Mouse (Mus musculus) cerebellum, adult 18-20 months (tissue): ENCODE measurements around the gene Gm13889.

Experiments used
- DNase-seq, 2 experiments: peaks; one replicate each; pipeline ENCODE4 v3.0.0; 2021

Gm13889 gene

GRCm38 (mm10) chr2:93957785-93958175 lies 779 bp upstream of the Gm13889 start:
- DNase-seq = no peak

- peak; percentile 64 to 74 for DNase-seq
Observed at GRCm38 (mm10) chr2:93956331-93956801, 635 bp downstream of the Gm13889 start.

- DNase-seq = no peak
Observed at GRCm38 (mm10) chr2:93955886-93956285, 1.1 kb downstream of the Gm13889 start.

DNA sequence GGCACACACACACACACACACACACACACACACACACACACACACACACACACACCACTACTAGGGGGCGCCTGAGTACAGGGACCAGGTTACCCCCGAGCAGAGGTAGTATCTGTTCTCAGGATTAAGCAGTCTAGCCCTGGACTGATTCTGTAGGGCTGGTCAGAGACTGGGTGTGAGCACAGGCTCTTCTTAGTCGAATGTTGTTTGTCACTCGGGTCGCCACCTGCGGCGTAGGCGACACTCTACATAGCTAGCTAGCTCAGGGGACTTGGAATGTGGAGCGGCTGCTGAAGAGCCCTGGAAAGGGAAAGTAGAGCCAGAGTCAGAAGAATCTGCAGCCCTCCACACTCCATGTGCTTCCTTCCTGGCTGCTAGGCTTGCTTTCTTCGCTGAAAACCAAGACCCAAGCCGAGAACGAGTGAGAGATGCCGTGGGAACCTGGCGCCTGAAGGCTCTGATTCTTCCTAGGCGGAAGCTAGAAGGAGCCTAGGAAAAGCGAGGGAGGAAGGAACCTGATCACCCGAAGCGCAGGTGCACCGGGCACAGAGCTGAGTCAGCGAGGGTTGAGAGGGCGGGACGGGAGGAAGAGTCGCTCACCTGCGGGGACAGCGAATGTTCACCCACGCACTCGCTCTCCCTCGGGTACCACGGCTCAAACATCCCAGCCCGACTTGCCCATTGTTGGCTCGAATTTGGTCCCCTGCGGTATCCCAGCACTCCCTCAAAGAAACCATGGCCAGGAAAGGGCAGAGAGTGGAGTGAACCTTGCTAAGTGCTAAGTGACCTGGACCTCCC lies 2.0 kb downstream of the Gm13889 start:
- DNase-seq = peak; percentile 66 to 69

DNA sequence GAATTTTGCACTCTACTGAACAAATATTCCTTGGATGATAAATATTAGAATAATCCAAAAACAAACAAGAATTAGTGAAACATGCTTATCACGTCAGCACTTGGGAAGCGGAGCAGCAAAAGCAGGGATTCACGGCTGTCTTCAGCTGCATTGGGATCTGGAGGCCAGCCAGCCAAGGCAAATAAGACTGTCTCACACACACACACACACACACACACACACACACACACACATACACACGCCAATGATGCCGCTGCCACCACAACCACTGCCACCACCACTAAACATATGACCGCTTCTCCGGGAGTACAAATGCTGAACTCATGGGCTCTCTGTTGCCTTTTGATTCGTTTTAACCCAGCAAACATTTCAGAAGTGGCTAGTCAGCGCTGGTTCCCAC lies 3.3 kb downstream of the Gm13889 start:
- no peak for DNase-seq

- DNase-seq = no peak
Observed at GRCm38 (mm10) chr2:93946976-93947375, 10.0 kb downstream of the Gm13889 start.

- no peak for DNase-seq
Observed at GRCm38 (mm10) chr2:93944855-93945254, 12.1 kb downstream of the Gm13889 start.

DNA sequence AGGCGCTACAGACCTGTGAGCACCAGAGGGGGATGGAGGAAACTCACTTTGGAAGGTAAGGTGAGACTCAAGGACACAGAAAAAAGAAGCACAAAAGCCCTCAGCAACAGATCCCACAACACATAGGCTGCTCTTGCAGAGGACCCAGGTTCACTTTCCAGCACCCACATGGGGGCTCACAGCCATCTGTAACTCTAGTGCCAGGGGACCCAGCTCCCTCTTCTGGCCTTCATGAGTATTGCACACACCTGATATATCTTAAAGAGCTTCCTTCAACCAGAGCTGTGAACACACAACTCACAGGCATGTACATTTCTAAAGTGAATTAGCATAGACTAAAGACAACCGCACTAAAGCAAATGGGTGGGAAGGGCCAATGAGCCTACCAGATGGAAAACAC lies 12.9 kb downstream of the Gm13889 start:
- DNase-seq = no peak

- no peak for DNase-seq
Observed at GRCm38 (mm10) chr2:93941670-93942069, 15.3 kb downstream of the Gm13889 start.

DNA sequence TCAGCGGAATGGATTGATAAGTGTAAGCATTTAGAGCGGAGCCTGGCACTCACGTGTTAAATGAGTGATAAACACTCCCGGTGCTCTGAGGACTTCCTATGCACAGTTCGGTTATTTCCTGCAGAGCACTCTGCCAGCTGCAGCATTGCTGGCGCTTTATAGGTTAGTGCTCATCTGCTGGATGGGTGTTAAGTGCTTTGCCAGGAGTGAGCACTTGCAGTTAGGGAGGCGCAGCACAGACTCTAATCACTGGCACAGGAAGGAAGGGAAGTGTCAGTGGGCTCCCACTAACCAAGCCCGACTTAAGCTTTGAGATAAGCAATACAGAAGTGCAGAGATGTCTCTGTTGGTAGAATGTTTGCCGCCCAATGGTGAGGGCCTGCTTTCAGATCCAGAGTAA lies 18.5 kb downstream of the Gm13889 start:
- DNase-seq = no peak

DNA sequence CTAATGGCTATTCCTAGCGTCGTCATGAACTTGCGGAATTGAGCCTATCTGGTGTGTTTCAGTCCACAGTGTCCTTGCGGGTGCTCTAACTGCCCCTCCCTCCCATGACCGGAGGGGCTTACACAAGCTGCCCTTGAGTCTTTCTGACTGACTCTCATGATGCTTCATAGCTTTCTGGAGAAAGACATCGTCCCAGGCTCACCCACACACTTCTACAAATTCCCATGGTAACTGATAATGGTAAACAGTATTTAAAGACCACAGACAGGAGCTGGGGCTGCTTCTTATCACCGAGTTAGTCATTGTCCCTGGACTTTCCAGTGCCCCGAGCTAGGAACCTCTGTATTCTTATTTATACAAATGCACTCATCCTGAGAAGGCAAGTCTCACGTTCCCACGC lies 28.1 kb downstream of the Gm13889 start:
- no peak for DNase-seq

DNA sequence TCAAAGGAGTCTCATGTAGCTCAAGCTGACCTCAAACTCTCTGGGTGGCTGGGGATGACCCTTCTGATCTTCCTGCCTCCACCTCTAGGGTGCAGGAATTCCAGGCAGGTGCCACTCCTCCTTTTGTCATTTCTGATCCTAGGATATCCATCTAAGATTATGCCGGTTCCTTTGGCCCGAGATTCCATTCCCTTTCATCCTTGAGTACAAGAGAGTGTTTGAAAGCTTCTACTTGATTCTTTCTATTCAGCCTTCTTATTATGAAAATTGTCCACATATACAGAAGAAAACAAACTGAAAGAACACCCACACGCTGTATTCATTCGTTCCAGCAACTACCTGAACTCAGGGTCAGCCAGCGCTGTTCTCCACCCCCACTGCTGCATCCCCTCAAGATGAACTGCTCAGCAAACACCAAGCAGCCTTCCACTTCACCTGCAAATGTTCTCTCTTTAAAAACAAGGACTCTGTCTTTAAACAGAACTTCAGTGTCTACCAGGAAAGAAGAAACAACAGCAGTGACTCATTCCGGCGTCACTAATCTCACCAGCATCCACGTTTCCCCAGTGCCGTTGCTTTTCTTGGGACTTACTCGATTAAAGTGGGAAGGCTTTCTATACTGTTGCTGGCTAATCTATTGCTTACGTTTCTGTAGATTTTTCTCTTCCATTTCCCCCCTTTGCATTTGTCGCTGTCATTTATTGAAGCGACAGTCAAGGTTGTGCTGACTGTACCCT lies 29.1 kb downstream of the Gm13889 start:
- no peak for DNase-seq

DNA sequence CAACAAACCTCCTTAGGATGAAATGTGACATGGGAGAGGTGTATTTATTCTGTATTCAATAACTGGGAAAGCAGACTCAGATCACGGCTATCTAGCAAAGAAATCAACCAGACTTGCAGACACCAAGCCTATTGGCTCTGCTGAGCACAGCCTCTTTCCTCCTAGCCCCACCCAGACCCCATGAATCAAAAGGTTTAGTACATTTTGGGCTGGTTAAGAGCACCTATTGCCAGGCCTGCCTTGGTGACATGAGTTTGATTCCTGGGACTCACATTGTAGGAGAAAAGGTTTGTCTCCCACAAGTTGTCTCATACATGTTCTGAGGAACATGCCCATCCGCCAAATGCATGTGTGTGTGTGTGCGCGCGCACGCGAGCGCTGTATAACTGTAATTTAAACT lies 30.9 kb downstream of the Gm13889 start:
- no peak for DNase-seq

- no peak for DNase-seq
Observed at GRCm38 (mm10) chr2:93919093-93919492, 37.9 kb downstream of the Gm13889 start.

DNA sequence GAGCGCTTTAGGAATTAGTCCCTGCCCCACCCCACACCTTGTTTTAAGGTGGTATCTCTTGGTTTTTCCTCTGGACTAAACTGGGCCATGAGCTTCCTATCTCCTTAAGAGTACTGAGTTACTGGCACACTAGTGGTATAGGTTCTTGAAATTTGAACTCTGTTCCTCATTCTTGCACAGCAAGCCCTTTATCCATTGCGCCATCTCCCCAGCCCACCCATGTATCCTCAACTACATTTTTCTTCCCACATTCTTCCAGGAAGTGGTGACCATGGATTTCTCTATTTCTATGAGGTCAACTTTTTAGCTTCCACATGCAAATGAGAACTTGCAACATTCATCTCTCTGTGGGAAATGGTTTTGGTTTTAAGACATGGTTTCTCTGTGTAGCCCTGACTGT lies 43.4 kb downstream of the Gm13889 start:
- no peak for DNase-seq

DNA sequence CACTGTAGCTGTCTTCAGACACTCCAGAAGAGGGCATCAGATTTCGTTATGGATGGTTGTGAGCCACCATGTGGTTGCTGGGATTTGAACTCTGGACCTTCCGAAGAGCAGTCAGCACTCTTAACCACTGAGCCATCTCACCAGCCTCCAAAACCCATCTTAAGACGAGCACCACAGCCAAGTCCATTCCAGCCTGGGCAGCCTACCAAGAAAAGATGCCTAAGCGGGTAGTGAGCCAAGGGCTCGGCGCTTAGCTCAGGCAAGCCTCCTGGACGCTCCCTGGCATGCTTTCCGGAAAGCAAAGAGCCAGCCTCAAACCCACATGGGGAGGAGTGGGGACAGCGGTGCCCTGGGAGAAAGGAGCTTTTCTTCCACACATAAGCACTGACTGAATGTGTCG lies 45.1 kb downstream of the Gm13889 start:
- peak; percentile 64 to 69 for DNase-seq

GRCm38 (mm10) chr2:93909716-93910115 lies 47.3 kb downstream of the Gm13889 start:
- DNase-seq = no peak

DNA sequence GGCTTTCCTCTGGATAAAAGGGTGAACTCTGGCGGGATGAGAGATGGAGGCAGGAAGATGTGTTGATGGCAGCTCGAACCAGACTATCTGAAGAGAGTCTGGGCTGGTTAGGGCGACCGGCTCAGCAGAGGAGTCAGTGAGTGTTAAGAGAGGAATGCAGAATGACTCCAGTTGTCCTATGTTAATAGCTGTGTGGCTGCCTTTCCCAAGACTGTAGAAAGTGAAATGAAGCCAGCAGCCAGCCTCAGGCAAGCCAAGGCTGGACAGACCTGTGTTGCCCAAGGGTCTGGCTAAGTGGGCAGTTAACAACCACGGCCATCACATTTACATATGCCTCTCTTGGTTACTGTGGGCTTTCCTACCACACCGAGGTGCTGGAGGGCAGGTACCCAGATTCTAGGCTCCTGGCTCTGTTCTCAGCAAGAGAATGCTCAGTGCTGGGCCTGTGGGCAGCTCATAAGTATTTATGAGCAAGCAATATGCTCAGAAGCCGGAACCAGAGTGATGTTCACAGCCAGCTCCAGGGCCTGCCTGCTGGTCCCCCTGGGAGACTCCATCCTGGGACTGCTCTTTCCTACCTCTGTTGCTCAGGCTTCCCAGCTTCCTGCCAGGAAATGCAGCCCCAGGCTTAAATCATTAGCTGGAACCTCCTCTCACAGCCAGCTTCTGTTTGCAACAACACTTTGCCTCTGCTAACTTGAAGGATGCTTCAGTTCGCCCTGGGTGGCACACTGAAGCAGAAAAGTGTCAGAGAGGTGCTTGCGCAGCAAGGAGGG lies 49.3 kb downstream of the Gm13889 start:
- no peak for DNase-seq

- DNase-seq = no peak
Observed at GRCm38 (mm10) chr2:93906316-93906715, 50.7 kb downstream of the Gm13889 start.
